Mouse (Mus musculus) liver, embryonic 14.5 days (tissue): Measurements from ENCODE around the gene Tom1l1.

Experiments used
- CTCF ChIP-seq: IDR thresholded peaks from 2 replicates; pipeline ENCODE4 v1.5.1; 2016; ENCODE audit warnings: antibody characterized with exemption, low read depth, control low read depth
- EP300 ChIP-seq: IDR thresholded peaks from 2 replicates; pipeline ENCODE4 v1.6.1; 2016; ENCODE audit warnings: antibody characterized with exemption, low read depth

DNA sequence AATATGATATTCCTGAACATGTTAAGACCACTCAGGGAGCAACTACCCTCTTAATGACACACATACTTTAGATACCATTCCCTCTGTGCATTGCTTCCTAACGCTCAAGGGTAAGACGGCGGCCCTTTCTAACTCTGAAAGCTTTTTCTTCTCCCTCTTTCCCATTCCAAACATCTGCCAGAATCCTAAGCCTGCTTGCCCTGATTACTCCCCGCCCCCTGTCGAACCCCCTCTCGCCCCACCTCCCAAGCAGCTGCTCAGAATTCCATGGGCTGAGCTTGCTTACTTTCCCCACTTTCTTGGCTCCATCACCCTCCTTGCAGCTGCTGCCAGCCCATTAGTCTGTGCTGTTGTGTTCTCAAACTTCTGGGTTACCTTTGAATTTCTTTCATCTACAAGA, 23.0 kb downstream of the Tom1l1 start:
- TF ChIP-seq CTCF (no peak), EP300 (no peak)
